Mouse (Mus musculus) limb, embryonic 14.5 days (tissue): ENCODE results near the gene Apoh. TPM values are rescaled to one million over a fixed set of nuclear protein-coding genes. Genes with fewer than 3 reads are reported as not detected.

Experiments used
- ATAC-seq: fragments of 200-750 bp; cut with Nextera tagmentation; 2 replicates; pipeline ENCODE4 v1.8.0; 2017; ENCODE audit warnings: low read depth, moderate number of reproducible peaks, moderate TSS enrichment; ENCODE audit not compliant: low FRiP score
- DNase-seq: peaks from one replicate; pipeline ENCODE4 v3.0.0-alpha.2; 2015; ENCODE audit warnings: low spot score
- H3K27ac ChIP-seq: fragments of 300-500 bp; sonication (generic); replicated peaks from 2 replicates; pipeline ENCODE4 v1.5.1; 2014; ENCODE audit warnings: low read depth, mild to moderate bottlenecking, low read length, moderate library complexity, mixed read lengths
- H3K27me3 ChIP-seq: fragments of 300-500 bp; sonication (generic); 2 replicates; pipeline ENCODE4 v1.6.1; 2014; ENCODE audit warnings: low read length, mixed read lengths; ENCODE audit not compliant: control insufficient read depth, insufficient read depth
- H3K36me3 ChIP-seq: fragments of 300-500 bp; sonication (generic); 2 replicates; pipeline ENCODE4 v1.6.1; 2014; ENCODE audit warnings: mild to moderate bottlenecking, low read length, moderate library complexity, mixed read lengths; ENCODE audit not compliant: control insufficient read depth, insufficient read depth
- H3K4me1 ChIP-seq: fragments of 300-500 bp; sonication (generic); 2 replicates; pipeline ENCODE4 v1.6.1; 2014; ENCODE audit warnings: antibody characterized with exemption, low read length, mixed read lengths; ENCODE audit not compliant: control insufficient read depth, insufficient read depth
- H3K4me2 ChIP-seq: fragments of 300-500 bp; sonication (generic); replicated peaks from 2 replicates; pipeline ENCODE4 v1.6.1; 2014; ENCODE audit warnings: low read depth, mild to moderate bottlenecking, low read length, moderate library complexity; ENCODE audit not compliant: severe bottlenecking
- H3K4me3 ChIP-seq: fragments of 300-500 bp; sonication (generic); replicated peaks from 2 replicates; pipeline ENCODE4 v1.5.1; 2014; ENCODE audit warnings: low read length
- H3K9ac ChIP-seq: fragments of 300-500 bp; sonication (generic); 2 replicates; pipeline ENCODE4 v1.6.1; 2014; ENCODE audit warnings: mild to moderate bottlenecking, low read depth, low read length, moderate library complexity; ENCODE audit not compliant: severe bottlenecking
- H3K9me3 ChIP-seq: fragments of 300-500 bp; sonication (generic); 2 replicates; pipeline ENCODE4 v1.6.1; 2016; ENCODE audit warnings: low read length; ENCODE audit not compliant: control insufficient read depth
- POLR2A ChIP-seq: fragments of 200-500 bp; IDR thresholded peaks from 2 replicates; pipeline ENCODE4 v1.8.0; 2012; ENCODE audit warnings: inconsistent platforms, mild to moderate bottlenecking, moderate library complexity, borderline replicate concordance; ENCODE audit not compliant: insufficient read depth, insufficient read length; ENCODE audit errors: extremely low read depth
- WGBS: fragments of 180-500 bp; shearing (Covaris S2); extraction: QIAGEN DNeasy Blood & Tissue Kit; methylation state at CpG from one replicate; pipeline ENCODE4 v1.1.7; 2014; 5-methylcytosine and 5-hydroxymethylcytosine counted together
- polyA plus RNA-seq, 2 experiments: library from polyadenylated mRNA; depleted of rRNA in 1 of 2; stranded (reverse) in 1 of 2; unstranded in 1 of 2; fragments of >200 nt; fragmentation: Nextera tagmentation in 1 of 2; extraction: Ambion mirVana in 1 of 2; gene quantifications; 2 replicates each; pipeline versions ENCODE4 v1.2.1 to v1.2.3; 2012 to 2014

Gene Apoh
- polyA plus RNA-seq, 2 experiments = 0.35 TPM; not detected in 1

- no peak for ATAC-seq
- WGBS = 64% methylated on average over 6 of the region's 6 CpGs
- DNase-seq = peak; percentile 15
- Histone ChIP-seq H3K4me1 (0 out of 2 replicates have a peak, but pooled peaks cover 2% of the 10 kb centered on the region), H3K4me3 (no peak overlapping the region), H3K27me3 (no peaks in the 10 kb centered on the region), H3K9ac (no peak overlapping the region), H3K9me3 (no peaks in the 10 kb centered on the region), H3K27ac (no peak overlapping the region), H3K36me3 (no peaks in the 10 kb centered on the region), H3K4me2 (no peak overlapping the region)
- TF ChIP-seq POLR2A = no peak
These were observed 84.0 kb downstream of the Apoh start for GRCm38 (mm10) chr11:108427191-108427590.

- WGBS = 91% methylated on average over 2 of the region's 2 CpGs
- TF ChIP-seq POLR2A = no peak
- DNase-seq (no peak), ATAC-seq (no peak)
- Histone ChIP-seq H3K9ac (no peak overlapping the region), H3K4me2 (no peak overlapping the region), H3K36me3 (no peaks in the 10 kb centered on the region), H3K27me3 (no peaks in the 10 kb centered on the region), H3K4me1 (0 out of 2 replicates have a peak, but pooled peaks cover 1% of the 10 kb centered on the region), H3K4me3 (no peak overlapping the region), H3K9me3 (no peaks in the 10 kb centered on the region), H3K27ac (no peak overlapping the region)
These were observed 85.9 kb downstream of the Apoh start for GRCm38 (mm10) chr11:108429076-108429475.

GRCm38 (mm10) chr11:108443893-108444563, 100.9 kb downstream of the Apoh start:
- DNase-seq (no peak), ATAC-seq (no peak)
- no peaks in the 10 kb centered on the region for H3K36me3 ChIP-seq
- no peak overlapping the region for H3K4me2 ChIP-seq
- no peak overlapping the region for H3K27ac ChIP-seq
- H3K4me3 ChIP-seq = no peak overlapping the region
- H3K9me3 ChIP-seq = no peaks in the 10 kb centered on the region
- H3K9ac ChIP-seq = no peak overlapping the region
- TF ChIP-seq POLR2A = no peak
- no peaks in the 10 kb centered on the region for H3K4me1 ChIP-seq
- 51% methylated on average over 11 of the region's 11 CpGs for WGBS
- no peaks in the 10 kb centered on the region for H3K27me3 ChIP-seq

- DNase-seq (no peak), ATAC-seq (no peak)
- H3K9me3 ChIP-seq = no peaks in the 10 kb centered on the region
- no peaks in the 10 kb centered on the region for H3K27me3 ChIP-seq
- H3K4me1 ChIP-seq = no peaks in the 10 kb centered on the region
- no peak overlapping the region for H3K27ac ChIP-seq
- H3K9ac ChIP-seq = no peak overlapping the region
- TF ChIP-seq POLR2A = no peak
- no peak overlapping the region for H3K4me2 ChIP-seq
- H3K36me3 ChIP-seq = no peaks in the 10 kb centered on the region
- H3K4me3 ChIP-seq = no peak overlapping the region
These were observed 104.0 kb downstream of the Apoh start for GRCm38 (mm10) chr11:108447148-108447547.

GRCm38 (mm10) chr11:108449811-108450210, 106.7 kb downstream of the Apoh start:
- ATAC-seq (no peak; the same call in 1 of the 2 replicates), DNase-seq (peak; percentile 74)
- no peak overlapping the region for H3K9ac ChIP-seq
- H3K36me3 ChIP-seq = 0 out of 2 replicates have a peak, but pooled peaks cover 3% of the 10 kb centered on the region
- no peak overlapping the region for H3K27ac ChIP-seq
- no peak overlapping the region for H3K4me3 ChIP-seq
- peak; percentile 34; the same call in 1 of the 2 replicates for TF ChIP-seq POLR2A
- 29% methylated on average over 3 of the region's 3 CpGs for WGBS
- no peaks in the 10 kb centered on the region for H3K9me3 ChIP-seq
- H3K4me1 ChIP-seq = no peaks in the 10 kb centered on the region
- H3K4me2 ChIP-seq = no peak overlapping the region
- H3K27me3 ChIP-seq = no peaks in the 10 kb centered on the region
